Mouse (Mus musculus): Measurements from ENCODE around the gene Scgb1a1.
"Not testable (repeated sequence)": the region's sequence is repeated elsewhere in the genome, so short reads cannot be mapped to it uniquely, and the experiment has no call there.

Scgb1a1 gene

GRCm38 (mm10) chr19:9065621-9066561 is 21.9 kb downstream of the Scgb1a1 start:
- DNase-seq = no peak

- no peak for DNase-seq
Measured at GRCm38 (mm10) chr19:9063831-9064230, 23.9 kb downstream of the Scgb1a1 start.

- DNase-seq = no peak
Measured at GRCm38 (mm10) chr19:9062822-9063221, 24.9 kb downstream of the Scgb1a1 start.

GRCm38 (mm10) chr19:9061221-9061893 is 26.4 kb downstream of the Scgb1a1 start:
- DNase-seq = peak; percentile 68 to 81

GRCm38 (mm10) chr19:9060103-9060502 is 27.7 kb downstream of the Scgb1a1 start:
- peak; percentile 64 to 75 for DNase-seq

- DNase-seq = no peak
Measured at GRCm38 (mm10) chr19:9059391-9059790, 28.4 kb downstream of the Scgb1a1 start.

GRCm38 (mm10) chr19:9058944-9059343 is 28.8 kb downstream of the Scgb1a1 start:
- DNase-seq = no peak

- DNase-seq = no peak
Measured at GRCm38 (mm10) chr19:9058331-9058884, 29.4 kb downstream of the Scgb1a1 start.

GRCm38 (mm10) chr19:9057679-9058078 is 30.1 kb downstream of the Scgb1a1 start:
- no peak for DNase-seq

- no peak for DNase-seq
Measured at GRCm38 (mm10) chr19:9055703-9056355, 31.9 kb downstream of the Scgb1a1 start.

- DNase-seq = peak; percentile 64 to 65
Measured at GRCm38 (mm10) chr19:9055153-9055552, 32.6 kb downstream of the Scgb1a1 start.

- DNase-seq = peak; percentile 87 to 88
Measured at GRCm38 (mm10) chr19:9052803-9053431, 34.8 kb downstream of the Scgb1a1 start.

- DNase-seq = not testable (repeated sequence)
Measured at GRCm38 (mm10) chr19:9051985-9052384, 35.8 kb downstream of the Scgb1a1 start.

- DNase-seq = no peak
Measured at GRCm38 (mm10) chr19:9050294-9051229, 37.2 kb downstream of the Scgb1a1 start.

GRCm38 (mm10) chr19:9048981-9049687 is 38.6 kb downstream of the Scgb1a1 start:
- DNase-seq = no peak

GRCm38 (mm10) chr19:9047946-9048387 is 39.8 kb downstream of the Scgb1a1 start:
- no peak for DNase-seq

- DNase-seq = peak; percentile 52 to 61
Measured at GRCm38 (mm10) chr19:9047207-9047945, 40.4 kb downstream of the Scgb1a1 start.

GRCm38 (mm10) chr19:9044291-9044690 is 43.5 kb downstream of the Scgb1a1 start:
- DNase-seq = no peak

- DNase-seq = no peak
Measured at GRCm38 (mm10) chr19:9043123-9043522, 44.6 kb downstream of the Scgb1a1 start.

GRCm38 (mm10) chr19:9041074-9041473 is 46.7 kb downstream of the Scgb1a1 start:
- no peak for DNase-seq

Data from lung, adult 18-20 months (tissue).